ENCODE assay signal across 17 mouse cellular contexts in the genomic region with DNA sequence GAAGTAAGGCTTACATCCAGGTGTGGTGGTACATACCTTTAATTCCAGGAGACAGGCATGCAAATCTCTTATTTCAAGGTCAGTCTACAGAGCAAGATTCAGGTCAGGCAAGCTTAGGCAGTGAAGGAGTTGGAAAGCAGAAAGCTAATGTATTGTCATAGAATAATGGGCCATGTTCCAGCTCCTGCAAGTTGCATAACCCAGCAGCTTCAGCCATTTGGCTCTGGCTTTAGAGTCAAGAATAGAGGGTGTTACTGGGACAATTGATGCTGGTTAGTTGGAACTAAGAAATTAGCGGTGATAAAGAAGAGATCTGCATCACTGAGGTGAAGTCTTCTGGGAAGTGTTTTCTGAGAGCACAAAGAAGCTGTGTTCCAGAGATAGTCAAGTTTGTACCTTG.
"Had no signal": no experiment of that assay in that cellular context is flagged by ENCODE, and none has a peak within 500 bp of the region (broad histone marks: within the 10 kb centered on the region; RNA-seq: fewer than 3 reads in every experiment).

No protein-coding gene starts in this region.

- ATAC-seq: liver, postnatal 0 days; midbrain, embryonic 13.5 days; midbrain, embryonic 15.5 days had no signal

- H3K9ac ChIP-seq: liver, embryonic 15.5 days; liver, postnatal 0 days; lung, embryonic 15.5 days; midbrain, embryonic 13.5 days; midbrain, embryonic 15.5 days; neural tube, embryonic 12.5 days; stomach, embryonic 15.5 days had no signal

- H3K4me2 ChIP-seq: liver, embryonic 15.5 days; lung, embryonic 15.5 days; midbrain, embryonic 11.5 days; midbrain, embryonic 13.5 days; midbrain, embryonic 15.5 days; neural tube, embryonic 12.5 days; stomach, embryonic 15.5 days had no signal

- DNase-seq: liver, postnatal 0 days; lung, postnatal 10 days; lung, postnatal 36 days; right cerebral cortex, postnatal 14 days; thymus, adult 2 months; thymus, postnatal 25 days; thymus, postnatal 4 days had no signal

- H3K9me3 ChIP-seq: liver, embryonic 15.5 days; lung, embryonic 15.5 days; midbrain, embryonic 13.5 days; midbrain, embryonic 15.5 days; neural tube, embryonic 12.5 days; stomach, embryonic 15.5 days had no signal

- H3K4me3 ChIP-seq: liver, embryonic 15.5 days; lung, embryonic 15.5 days; megakaryocyte, embryonic 14.5 days; midbrain, embryonic 13.5 days; midbrain, embryonic 15.5 days; neural tube, embryonic 12.5 days; stomach, embryonic 15.5 days had no signal

- H3K27ac ChIP-seq: liver, embryonic 15.5 days; lung, embryonic 15.5 days; macrophage; midbrain, embryonic 13.5 days; midbrain, embryonic 15.5 days; neural tube, embryonic 12.5 days; stomach, embryonic 15.5 days; stomach, postnatal 0 days had no signal

- H3K36me3 ChIP-seq: liver, embryonic 15.5 days; lung, embryonic 15.5 days; midbrain, embryonic 13.5 days; midbrain, embryonic 15.5 days; neural tube, embryonic 12.5 days; stomach, embryonic 15.5 days had no signal

- H3K4me1 ChIP-seq: liver, embryonic 15.5 days; lung, embryonic 15.5 days; megakaryocyte, embryonic 14.5 days; midbrain, embryonic 13.5 days; midbrain, embryonic 15.5 days; neural tube, embryonic 12.5 days; stomach, embryonic 15.5 days had no signal

- H3K27me3 ChIP-seq: liver, embryonic 15.5 days; lung, embryonic 15.5 days; megakaryocyte, embryonic 14.5 days; midbrain, embryonic 13.5 days; midbrain, embryonic 15.5 days; neural tube, embryonic 12.5 days; stomach, embryonic 15.5 days had no signal
